Mouse (Mus musculus) left cerebral cortex, adult 2 months (tissue): ENCODE measurements at regions not wholly inside any gene's neighbourhood (a gene's known extent, or its start where the extent isn't known, plus 50 kb on each side); places are given as distances from the start of the nearest gene placed in this dataset.
"Not testable (repeated sequence)": the region's sequence is repeated elsewhere in the genome, so short reads cannot be mapped to it uniquely, and the experiment has no call there.

Source experiments
- DNase-seq, 2 experiments: peaks; one replicate each; pipeline ENCODE4 v3.0.0; 2021 to 2022; ENCODE audit warnings: low spot score in 2 of 2, mixed read lengths in 1 of 2; ENCODE audit errors: extremely low spot score in 1 of 2
- H3K27ac ChIP-seq: fragments of 200-600 bp; 2 replicates; pipeline ENCODE4 v1.8.1; 2022
- H3K4me3 ChIP-seq: fragments of 200-600 bp; 2 replicates; pipeline ENCODE4 v1.8.1; 2022
- CTCF ChIP-seq: fragments of 200-600 bp; IDR thresholded peaks from 2 replicates; pipeline ENCODE4 v1.8.1; 2022; ENCODE audit warnings: antibody characterized with exemption, mild to moderate bottlenecking, moderate library complexity
- intact Hi-C: fragments of 180-260 bp; cut with DNase I; formaldehyde crosslinking; loops from one replicate; pipeline ENCODE4 v1.15.1; 2025

- H3K27ac ChIP-seq: no peak overlapping the region
- DNase-seq: no peak
- H3K4me3 ChIP-seq: no peak overlapping the region
- TF ChIP-seq CTCF: no peak
- intact Hi-C loops: no loop called here
These were observed 172.5 kb downstream of the Rchy1 start for GRCm38 (mm10) chr5:91790412-91790811.

- TF ChIP-seq CTCF: no peak
These were observed 178.9 kb downstream of the Rchy1 start for GRCm38 (mm10) chr5:91783966-91784365.

GRCm38 (mm10) chr5:91776971-91777370, 185.9 kb downstream of the Rchy1 start:
- TF ChIP-seq CTCF: no peak
- Histone ChIP-seq H3K4me3 (no peak overlapping the region), H3K27ac (no peak overlapping the region)
- no peak for DNase-seq
- intact Hi-C loops: no loop called here

More at GRCm38 (mm10) chr5:91783966-91784365, 178.9 kb downstream of the Rchy1 start:
- no peak overlapping the region for H3K4me3 ChIP-seq
- H3K27ac ChIP-seq: no peak overlapping the region
- no peak for DNase-seq
- intact Hi-C loops: no loop called here

- TF ChIP-seq CTCF: no peak
- DNase-seq: no peak
- intact Hi-C loops: no loop called here
- H3K27ac ChIP-seq: no peak overlapping the region
- H3K4me3 ChIP-seq: no peak overlapping the region
These were observed 188.8 kb downstream of the Rchy1 start for GRCm38 (mm10) chr5:91774065-91774464.

GRCm38 (mm10) chr5:91767886-91768285, 195.0 kb downstream of the Rchy1 start:
- no peak overlapping the region for H3K27ac ChIP-seq
- no peak overlapping the region for H3K4me3 ChIP-seq
- TF ChIP-seq CTCF: no peak
- DNase-seq: no peak
- intact Hi-C loops: no loop called here

- Histone ChIP-seq H3K4me3 (no peak overlapping the region), H3K27ac (no peak overlapping the region)
- DNase-seq: no peak
- intact Hi-C loops: no loop called here
- no peak for TF ChIP-seq CTCF
These were observed 195.8 kb downstream of the Rchy1 start for GRCm38 (mm10) chr5:91767060-91767459.

GRCm38 (mm10) chr5:91764621-91765020, 198.2 kb downstream of the Rchy1 start:
- intact Hi-C loops: no loop called here
- H3K27ac ChIP-seq: no peak overlapping the region
- no peak for DNase-seq
- no peak overlapping the region for H3K4me3 ChIP-seq
- no peak for TF ChIP-seq CTCF

GRCm38 (mm10) chr5:91762589-91762988, 200.3 kb downstream of the Rchy1 start:
- TF ChIP-seq CTCF: no peak
- intact Hi-C loops: no loop called here
- Histone ChIP-seq H3K27ac (no peak overlapping the region), H3K4me3 (no peak overlapping the region)
- no peak for DNase-seq

- H3K27ac ChIP-seq: no peak overlapping the region
- no peak for TF ChIP-seq CTCF
- DNase-seq: no peak
- intact Hi-C loops: no loop called here
- H3K4me3 ChIP-seq: no peak overlapping the region
These were observed 206.9 kb downstream of the Rchy1 start for GRCm38 (mm10) chr5:91755958-91756357.

- H3K4me3 ChIP-seq, H3K27ac ChIP-seq, DNase-seq, intact Hi-C loops: not testable (repeated sequence)
These were observed 210.0 kb downstream of the Rchy1 start for GRCm38 (mm10) chr5:91752846-91753245.

- DNase-seq: no peak
- no peak for TF ChIP-seq CTCF
- no peak overlapping the region for H3K27ac ChIP-seq
- H3K4me3 ChIP-seq: no peak overlapping the region
- intact Hi-C loops: no loop called here
These were observed 211.7 kb downstream of the Rchy1 start for GRCm38 (mm10) chr5:91751168-91751567.

GRCm38 (mm10) chr5:91746077-91746476, 216.8 kb downstream of the Rchy1 start:
- Histone ChIP-seq H3K4me3 (no peak overlapping the region), H3K27ac (no peak overlapping the region)
- TF ChIP-seq CTCF: no peak
- no peak for DNase-seq
- intact Hi-C loops: no loop called here

GRCm38 (mm10) chr5:91744389-91744788, 218.5 kb downstream of the Rchy1 start:
- intact Hi-C loops: no loop called here
- no peak overlapping the region for H3K27ac ChIP-seq
- no peak for TF ChIP-seq CTCF
- no peak overlapping the region for H3K4me3 ChIP-seq
- DNase-seq: no peak

- intact Hi-C loops: no loop called here
- Histone ChIP-seq H3K4me3 (no peak overlapping the region), H3K27ac (no peak overlapping the region)
- no peak for DNase-seq
- TF ChIP-seq CTCF: no peak
These were observed 222.7 kb downstream of the Rchy1 start for GRCm38 (mm10) chr5:91740159-91740537.
